Mouse (Mus musculus) right cerebral cortex, adult 18-20 months (tissue): ENCODE measurements around the gene Aldh16a1.
A peak's percentile ranks its signal among the peaks of the same experiment; 100 is the strongest.
"Not testable (repeated sequence)": the region's sequence is repeated elsewhere in the genome, so short reads cannot be mapped to it uniquely, and the experiment has no call there.

Source experiments
- DNase-seq: peaks from one replicate; pipeline ENCODE4 v3.0.0; 2022; ENCODE audit warnings: mixed read lengths

The Aldh16a1 gene

GRCm38 (mm10) chr7:45155590-45155989 lies 1.2 kb upstream of the Aldh16a1 start:
- DNase-seq: no peak

DNA sequence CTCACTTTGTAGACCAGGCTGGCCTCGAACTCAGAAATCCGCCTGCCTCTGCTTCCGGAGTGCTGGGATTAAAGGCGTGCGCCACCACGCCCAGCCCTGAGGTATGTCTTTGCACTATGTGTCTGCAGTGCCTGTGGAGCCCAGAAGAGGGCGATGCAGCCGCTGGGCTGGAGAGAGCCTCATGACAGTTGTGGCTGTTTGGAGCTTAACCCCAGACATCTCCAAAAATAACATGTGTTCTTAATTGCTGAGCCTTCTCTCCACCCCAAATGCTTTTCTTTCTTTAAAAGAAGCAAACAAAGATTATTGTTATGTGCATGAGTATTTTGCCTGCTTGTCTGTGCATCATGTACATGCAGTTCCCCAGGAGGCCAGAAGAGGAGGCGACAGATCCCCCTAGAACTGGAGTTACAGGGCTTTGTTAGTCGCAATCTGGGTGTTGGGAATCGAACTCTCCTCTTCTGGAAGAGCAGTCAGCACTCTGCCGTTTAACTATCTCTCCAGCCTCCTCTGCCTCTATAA lies 670 bp upstream of the Aldh16a1 start:
- no peak for DNase-seq

DNA sequence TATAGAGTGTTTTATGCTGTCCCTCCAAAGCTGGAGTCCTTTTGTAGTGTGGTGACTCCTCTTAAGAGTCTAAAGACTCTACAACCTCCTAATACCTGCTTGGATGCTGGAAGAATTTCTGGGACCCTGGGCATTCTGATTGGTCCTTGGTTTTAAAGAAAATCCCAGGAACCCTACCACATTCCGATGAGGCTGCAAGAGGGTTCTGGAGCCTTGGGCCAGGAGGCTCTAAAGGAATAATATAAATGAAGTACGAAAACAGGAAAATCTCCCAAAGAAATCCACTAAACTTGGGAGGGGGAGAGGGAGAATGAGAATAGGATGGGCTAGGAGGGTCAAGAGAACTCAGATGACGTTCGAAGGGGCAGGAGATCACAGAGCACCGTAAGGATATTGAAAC lies 798 bp downstream of the Aldh16a1 start:
- DNase-seq: no peak

DNA sequence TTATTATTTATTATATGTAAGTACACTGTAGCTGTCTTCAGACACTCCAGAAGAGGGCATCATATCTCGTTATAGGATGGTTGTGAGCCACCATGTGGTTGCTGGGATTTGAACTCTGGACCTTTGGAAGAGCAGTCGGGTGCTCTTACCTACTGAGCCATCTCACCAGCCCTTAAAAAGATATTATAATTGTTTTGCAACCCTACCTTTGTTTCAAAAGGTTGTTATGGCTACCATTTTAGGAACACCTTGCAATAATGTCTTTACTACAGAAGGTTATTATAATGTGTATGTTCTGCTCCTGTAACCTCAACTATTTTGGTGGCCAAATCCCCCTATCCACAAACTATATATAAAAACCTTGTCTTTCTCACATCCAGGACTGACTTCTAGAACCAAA lies 1.3 kb downstream of the Aldh16a1 start:
- DNase-seq: not testable (repeated sequence)

GRCm38 (mm10) chr7:45151303-45151702 lies 3.1 kb downstream of the Aldh16a1 start:
- DNase-seq: no peak

DNA sequence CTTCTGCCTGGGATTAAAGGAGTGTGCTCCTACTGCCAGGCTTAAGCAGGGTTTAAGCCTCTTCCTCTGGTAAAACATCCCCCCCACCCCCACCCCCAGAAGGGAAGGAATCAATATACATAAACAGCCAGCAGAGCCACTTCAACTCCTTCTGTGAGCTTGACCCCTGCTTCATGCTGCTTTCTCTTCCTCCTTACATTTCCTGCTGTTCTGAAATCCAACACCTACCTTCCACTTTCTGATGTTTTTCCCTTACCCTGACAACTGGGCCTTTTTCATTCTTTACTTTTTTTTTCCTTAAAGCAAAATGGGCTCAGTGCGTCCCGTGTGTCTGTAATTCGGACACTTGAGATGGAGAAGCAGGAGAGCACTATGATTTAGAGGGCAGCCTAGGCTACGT lies 4.1 kb downstream of the Aldh16a1 start:
- no peak for DNase-seq

DNA sequence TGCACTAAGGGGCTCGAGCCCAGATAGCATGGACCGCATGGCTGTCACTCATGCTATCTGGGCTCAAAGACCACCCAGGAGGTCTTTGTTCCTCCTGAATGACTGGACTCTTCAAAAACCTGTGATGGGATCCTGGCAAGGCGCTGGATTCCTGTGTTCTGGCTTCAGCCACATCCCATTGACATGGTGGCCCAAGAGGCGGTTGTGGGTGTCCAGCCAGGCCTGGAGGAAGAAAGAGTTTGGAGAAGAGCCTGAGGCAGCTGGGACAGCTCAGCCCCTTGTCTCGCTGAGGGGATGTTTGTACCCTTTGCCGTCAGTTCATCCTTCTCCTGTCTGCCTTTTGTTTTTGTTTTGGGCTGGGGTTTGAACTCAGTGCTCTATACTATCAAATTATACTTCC lies 4.8 kb downstream of the Aldh16a1 start:
- DNase-seq: no peak

DNA sequence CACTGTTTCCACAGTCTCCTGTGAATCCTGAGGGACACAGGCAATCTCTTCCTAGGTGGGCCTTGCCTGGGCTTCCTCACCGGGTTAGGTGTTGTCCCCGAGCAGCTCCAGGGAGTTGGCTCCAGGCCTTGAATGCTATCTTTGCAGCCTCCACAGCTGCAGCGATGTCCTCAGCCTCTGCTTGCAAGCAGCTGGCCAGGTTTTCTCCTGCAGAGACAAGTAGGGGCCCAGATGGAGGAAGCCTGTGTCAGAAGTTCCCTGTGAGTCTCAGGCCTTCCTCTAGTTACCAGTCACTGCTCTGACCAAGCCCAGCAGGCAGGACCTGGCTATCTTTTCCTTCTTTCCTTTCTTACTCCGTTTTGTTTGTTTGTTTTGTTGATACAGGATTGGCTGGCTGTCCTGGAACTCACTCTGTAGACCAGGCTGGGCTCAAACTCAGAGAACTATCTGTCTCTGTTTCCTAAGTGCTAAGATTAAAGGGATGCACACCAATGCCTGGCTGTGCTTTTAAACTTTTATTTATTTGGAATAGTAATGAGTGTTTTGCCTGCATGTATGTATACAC lies 5.8 kb downstream of the Aldh16a1 start:
- no peak for DNase-seq

DNA sequence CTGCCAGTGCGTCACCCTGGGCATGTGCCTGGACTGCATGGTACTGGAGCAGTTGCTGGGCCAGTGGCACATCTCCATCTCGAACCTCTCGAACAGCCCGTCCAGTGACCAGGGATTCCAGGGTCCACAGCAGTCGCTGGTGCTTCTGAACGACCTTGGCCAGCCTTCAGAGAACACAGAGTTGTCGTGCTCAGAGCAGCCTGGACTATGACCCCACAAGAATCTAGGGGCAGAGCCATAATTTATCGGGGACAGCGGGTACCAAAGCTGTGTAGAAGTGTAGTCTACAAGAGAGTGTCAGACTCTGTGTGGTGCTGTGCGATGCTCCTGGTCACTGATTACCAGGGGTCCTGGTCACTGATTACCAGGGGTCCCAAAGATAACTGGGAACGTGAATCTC lies 6.5 kb downstream of the Aldh16a1 start:
- DNase-seq: no peak

- no peak for DNase-seq
Measured at GRCm38 (mm10) chr7:45147267-45147666, 7.1 kb downstream of the Aldh16a1 start.

- no peak for DNase-seq
Measured at GRCm38 (mm10) chr7:45145460-45145859, 8.9 kb downstream of the Aldh16a1 start.

GRCm38 (mm10) chr7:45144368-45145174 lies 9.8 kb downstream of the Aldh16a1 start:
- no peak for DNase-seq

GRCm38 (mm10) chr7:45141914-45142313 lies 12.5 kb downstream of the Aldh16a1 start:
- DNase-seq: no peak

DNA sequence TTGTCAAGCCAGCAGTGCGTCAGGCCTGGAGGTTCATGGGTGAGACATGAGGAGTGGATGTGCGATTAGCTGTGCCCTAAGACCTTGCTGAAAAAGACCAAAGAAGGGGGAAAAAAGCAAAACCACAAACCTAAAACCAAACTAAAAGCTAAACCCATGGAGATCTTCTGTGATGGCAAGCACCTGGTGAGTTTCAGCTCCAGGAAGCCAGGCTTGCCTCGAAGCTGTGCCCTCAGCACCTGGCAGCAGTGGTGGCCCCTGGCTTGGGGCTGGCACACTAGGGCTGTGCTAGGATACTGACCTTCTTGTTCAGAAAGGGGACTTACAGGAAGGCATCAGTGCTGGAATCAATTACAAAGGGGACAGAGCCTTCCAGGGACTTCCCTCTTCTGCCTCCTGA lies 13.1 kb downstream of the Aldh16a1 start:
- DNase-seq: no peak

DNA sequence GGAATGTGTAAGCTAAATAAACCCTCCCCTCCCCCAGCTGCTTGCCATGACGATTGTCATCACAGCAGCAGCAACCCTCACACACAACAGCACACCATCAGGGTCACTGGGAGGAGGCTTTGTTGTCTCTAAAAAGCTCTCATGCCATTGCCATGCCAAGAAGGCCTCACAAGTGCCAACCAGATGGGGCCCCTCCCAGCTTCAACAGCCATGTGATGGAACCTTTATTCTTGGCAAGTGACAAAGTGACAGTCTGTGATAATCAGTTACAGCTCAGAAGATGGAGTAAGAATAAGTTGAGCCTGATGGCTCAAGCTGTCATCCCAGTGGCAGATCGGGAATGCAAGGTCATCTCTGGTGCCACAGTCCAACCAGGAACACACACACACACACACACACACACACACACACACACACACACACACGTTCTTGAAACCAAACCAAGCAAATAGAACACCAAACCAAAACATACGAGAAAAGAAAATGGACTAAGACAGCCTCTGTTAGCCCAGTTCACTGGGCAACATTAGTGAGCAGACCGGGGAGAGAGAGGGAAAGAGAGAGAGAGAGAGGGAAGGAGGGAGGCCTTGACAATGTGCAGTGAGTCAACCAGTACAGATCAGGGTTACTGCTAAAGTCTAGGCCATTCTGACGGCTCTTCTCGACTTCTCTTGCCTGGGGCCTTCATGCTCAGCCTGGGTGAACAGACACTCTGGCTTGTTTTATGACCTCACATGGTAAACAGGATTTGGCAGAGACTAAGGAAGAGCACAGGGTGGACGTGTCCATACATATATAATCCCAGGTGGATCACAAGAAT lies 14.3 kb downstream of the Aldh16a1 start:
- no peak for DNase-seq

GRCm38 (mm10) chr7:45138403-45138802 lies 16.0 kb downstream of the Aldh16a1 start:
- DNase-seq: no peak

- no peak for DNase-seq
Measured at GRCm38 (mm10) chr7:45137171-45138006, 17.0 kb downstream of the Aldh16a1 start.

DNA sequence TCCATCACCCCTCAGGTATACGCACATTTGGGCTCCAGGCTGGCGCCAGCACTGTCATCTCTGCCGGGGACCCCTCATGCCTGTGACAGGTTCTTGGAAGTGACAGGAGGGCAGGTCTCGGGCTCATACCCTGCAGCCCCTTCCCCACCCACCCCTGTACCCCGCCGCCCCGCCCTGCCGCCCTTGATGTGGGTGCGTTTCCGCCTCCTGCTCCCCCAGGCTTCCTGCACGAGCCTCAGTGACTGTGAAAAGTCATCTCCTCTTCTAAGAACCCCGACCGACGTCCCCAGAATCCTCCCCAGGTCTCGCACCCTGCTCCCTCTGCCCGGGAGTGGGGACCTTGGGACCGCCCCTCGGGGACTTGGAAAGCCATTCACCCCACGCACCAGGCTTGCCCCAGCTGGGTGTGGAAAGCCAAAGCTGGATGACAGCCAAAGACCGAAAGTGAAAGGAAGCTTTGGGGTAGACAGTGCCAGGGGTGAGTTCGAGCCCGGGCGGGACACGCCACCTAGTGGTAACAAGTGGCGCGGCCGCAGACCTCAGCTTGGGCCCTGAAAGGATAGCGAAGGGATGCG lies 18.3 kb downstream of the Aldh16a1 start, which contains the start of the genes Gm45713 and Flt3l:
Gene Gm45713, minus strand, starts transcription at position 239 of the 575 bp plus-strand sequence.
Gene Flt3l, minus strand, starts transcription at position 440 of the 575 bp plus-strand sequence.
- DNase-seq: peak; percentile 89

- DNase-seq: no peak
Measured at GRCm38 (mm10) chr7:45135370-45135769, 19.0 kb downstream of the Aldh16a1 start.

DNA sequence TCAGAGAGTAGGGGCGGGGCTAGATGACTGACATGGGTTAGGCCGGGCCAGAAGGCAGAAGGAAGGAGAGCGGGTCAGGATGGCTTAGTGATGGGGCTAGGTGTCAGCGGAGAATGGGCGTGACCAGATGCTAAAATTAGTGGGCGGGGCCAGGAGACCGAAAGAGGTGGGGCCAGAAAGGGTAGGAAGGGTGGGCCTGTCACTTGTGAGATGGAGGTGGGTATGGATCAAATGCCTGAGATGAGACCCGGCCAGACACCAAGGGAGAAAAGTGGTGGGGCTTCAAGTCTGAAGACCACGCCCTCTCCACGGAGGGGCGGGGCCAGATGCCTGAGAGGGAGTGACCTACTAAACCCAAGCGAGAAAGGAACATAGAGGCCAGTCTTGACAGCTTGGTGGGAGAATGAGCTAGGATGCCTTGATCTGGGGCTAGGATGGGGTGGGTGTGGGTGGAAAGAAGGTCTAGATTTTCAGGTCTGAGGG lies 19.8 kb downstream of the Aldh16a1 start:
- DNase-seq: no peak

DNA sequence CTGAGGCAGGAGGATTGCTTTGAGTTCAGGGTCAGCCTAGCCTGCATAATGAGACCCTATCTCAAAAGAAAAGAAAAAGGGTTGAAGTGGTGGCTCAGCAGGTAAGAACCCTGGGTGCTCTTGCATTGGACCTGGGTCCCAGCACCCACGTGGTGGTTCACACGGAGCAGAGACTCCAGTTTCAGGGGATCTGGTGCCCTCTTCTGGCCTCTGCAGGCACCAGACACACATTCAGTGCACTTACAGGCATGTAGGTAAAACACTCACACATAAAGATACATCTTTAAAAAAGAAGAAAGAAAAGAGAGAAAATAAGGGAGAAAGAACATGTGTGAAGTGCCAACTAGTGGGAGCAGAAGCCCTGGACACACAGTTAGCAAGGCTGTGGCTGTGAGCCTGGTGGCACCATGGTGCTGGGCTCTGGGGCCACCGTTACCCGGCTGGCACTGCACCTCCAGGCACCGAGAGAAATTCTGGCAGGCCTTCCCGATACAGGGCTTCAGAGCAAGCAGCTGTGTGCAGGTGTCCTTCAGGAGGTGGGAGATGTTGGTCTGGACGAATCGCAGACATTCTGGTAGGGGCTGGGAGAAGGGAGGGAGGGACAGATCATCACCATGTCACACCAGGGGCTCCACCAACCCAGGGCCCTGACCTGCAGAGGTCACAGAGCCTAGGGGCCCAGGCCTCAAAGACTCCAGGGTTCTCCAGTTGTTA lies 20.8 kb downstream of the Aldh16a1 start:
- DNase-seq: no peak
